Mouse (Mus musculus): ENCODE data around the gene Iqck. TPM values are rescaled to one million over a fixed set of nuclear protein-coding genes. Genes with fewer than 3 reads are reported as not detected.

The Iqck gene
- polyA plus RNA-seq, 1 experiment from 2014 or later: 1.1 TPM

DNA sequence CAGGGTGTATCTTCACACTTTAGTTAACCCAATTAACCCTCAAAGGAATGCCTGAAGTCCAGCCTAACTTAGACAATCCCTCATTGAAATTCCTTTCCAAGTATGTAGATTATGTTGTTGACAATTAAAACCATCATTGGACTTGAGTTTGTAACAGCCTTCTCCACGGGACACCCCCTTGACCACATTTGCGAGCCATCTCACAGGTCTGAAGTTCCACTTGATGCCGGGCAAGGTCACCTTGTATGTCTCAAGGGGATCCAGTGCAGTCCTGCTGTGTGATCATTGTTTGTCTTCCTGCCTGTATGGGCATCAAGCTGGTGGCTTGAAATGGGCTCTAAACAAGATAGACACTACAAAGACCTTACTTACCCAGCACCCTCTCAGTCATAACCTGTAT lies 113.3 kb downstream of the Iqck start:
- H3K36me3 ChIP-seq (ENCODE audit: control insufficient read depth, insufficient read depth, low read length): peaks cover 3% of the 10 kb centered on the region; the same call in 1 of the 2 replicates
- WGBS: 91% methylated on average over 3 of the region's 3 CpGs

DNA sequence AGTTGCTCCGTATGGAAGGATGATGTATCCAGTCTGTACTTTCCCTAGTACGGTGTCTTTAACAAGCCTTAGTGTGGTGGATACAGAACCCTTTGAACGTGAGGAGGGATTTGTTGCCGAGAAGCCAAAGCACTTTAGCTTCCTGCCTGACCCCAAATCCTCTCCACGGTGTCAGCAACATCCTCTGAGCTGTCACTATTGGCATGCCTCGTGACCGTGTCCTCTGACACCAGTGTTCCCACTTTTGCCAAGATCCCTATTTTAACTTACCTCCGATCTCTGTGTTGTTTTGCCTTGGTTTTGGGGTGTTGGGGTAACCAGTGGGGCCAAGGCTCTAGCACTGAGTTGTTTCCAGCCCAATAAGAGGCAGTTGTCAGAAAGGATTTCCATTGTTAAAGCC lies 115.9 kb downstream of the Iqck start:
- Histone ChIP-seq H3K27me3 (ENCODE audit: control insufficient read depth, insufficient read depth, low read length) (no peaks in the 10 kb centered on the region), H3K9ac (ENCODE audit: low read length) (no peak overlapping the region), H3K36me3 (ENCODE audit: control insufficient read depth, insufficient read depth, low read length) (peaks cover 3% of the 10 kb centered on the region; the same call in 1 of the 2 replicates), H3K4me3 (ENCODE audit: low read depth, low read length) (no peak overlapping the region), H3K4me1 (replicated peaks; ENCODE audit: control insufficient read depth, insufficient read depth) (no peaks in the 10 kb centered on the region), H3K27ac (replicated peaks) (no peak overlapping the region), H3K9me3 (ENCODE audit: control insufficient read depth, low read length) (no peaks in the 10 kb centered on the region), H3K4me2 (replicated peaks; ENCODE audit: low read depth) (no peak overlapping the region)
- no peak for TF ChIP-seq CTCF (IDR thresholded peaks at IDR 0.05; ENCODE audit: low read depth)
- no peak for TF ChIP-seq EP300 (optimal IDR thresholded peaks at IDR 0.05)
- 81% methylated on average over 8 of the region's 8 CpGs for WGBS
- ATAC-seq (ENCODE audit: low FRiP score, low TSS enrichment) (no peak), DNase-seq (ENCODE audit: low spot score) (no peak)

More for the DNA sequence above, 113.3 kb downstream of the Iqck start:
- Histone ChIP-seq H3K27me3 (ENCODE audit: control insufficient read depth, insufficient read depth, low read length) (no peaks in the 10 kb centered on the region), H3K4me1 (replicated peaks; ENCODE audit: control insufficient read depth, insufficient read depth) (no peaks in the 10 kb centered on the region), H3K9ac (ENCODE audit: low read length) (no peak overlapping the region), H3K27ac (replicated peaks) (no peak overlapping the region), H3K4me3 (ENCODE audit: low read depth, low read length) (no peak overlapping the region), H3K9me3 (ENCODE audit: control insufficient read depth, low read length) (no peaks in the 10 kb centered on the region), H3K4me2 (replicated peaks; ENCODE audit: low read depth) (no peak overlapping the region)
- ATAC-seq (ENCODE audit: low FRiP score, low TSS enrichment) (no peak), DNase-seq (ENCODE audit: low spot score) (no peak)
- no peak for TF ChIP-seq EP300 (optimal IDR thresholded peaks at IDR 0.05)
- TF ChIP-seq CTCF (IDR thresholded peaks at IDR 0.05; ENCODE audit: low read depth): no peak

DNA sequence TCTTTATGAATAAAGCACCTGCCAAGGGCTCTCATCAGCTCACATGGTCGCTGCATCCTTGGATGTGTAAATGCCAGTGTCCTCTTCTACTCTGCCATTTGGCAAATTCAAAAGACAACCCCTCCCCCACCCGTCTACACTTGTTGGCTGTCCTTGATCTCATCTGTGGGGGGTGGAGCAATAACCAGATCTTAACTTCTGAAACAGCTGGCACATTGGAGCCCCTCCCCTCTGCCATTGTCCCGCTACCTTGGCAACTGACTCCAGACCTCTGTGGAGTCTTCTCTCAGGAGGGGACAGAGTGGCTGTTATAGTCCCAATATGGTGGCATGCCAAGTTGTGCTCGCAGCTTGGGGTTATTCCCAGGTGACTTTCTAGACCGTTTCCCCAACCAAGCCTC lies 116.8 kb downstream of the Iqck start:
- no peak overlapping the region for H3K4me2 ChIP-seq (replicated peaks; ENCODE audit: low read depth)
- 83% methylated on average over 5 of the region's 5 CpGs for WGBS
- DNase-seq (ENCODE audit: low spot score) (no peak), ATAC-seq (ENCODE audit: low FRiP score, low TSS enrichment) (no peak)
- H3K4me1 ChIP-seq (replicated peaks; ENCODE audit: control insufficient read depth, insufficient read depth): no peaks in the 10 kb centered on the region
- H3K36me3 ChIP-seq (ENCODE audit: control insufficient read depth, insufficient read depth, low read length): peaks cover 3% of the 10 kb centered on the region; the same call in 1 of the 2 replicates
- no peaks in the 10 kb centered on the region for H3K27me3 ChIP-seq (ENCODE audit: control insufficient read depth, insufficient read depth, low read length)
- no peak overlapping the region for H3K4me3 ChIP-seq (ENCODE audit: low read depth, low read length)
- TF ChIP-seq CTCF (IDR thresholded peaks at IDR 0.05; ENCODE audit: low read depth): no peak
- TF ChIP-seq EP300 (optimal IDR thresholded peaks at IDR 0.05): no peak
- H3K9me3 ChIP-seq (ENCODE audit: control insufficient read depth, low read length): no peaks in the 10 kb centered on the region
- no peak overlapping the region for H3K27ac ChIP-seq (replicated peaks)
- H3K9ac ChIP-seq (ENCODE audit: low read length): no peak overlapping the region

DNA sequence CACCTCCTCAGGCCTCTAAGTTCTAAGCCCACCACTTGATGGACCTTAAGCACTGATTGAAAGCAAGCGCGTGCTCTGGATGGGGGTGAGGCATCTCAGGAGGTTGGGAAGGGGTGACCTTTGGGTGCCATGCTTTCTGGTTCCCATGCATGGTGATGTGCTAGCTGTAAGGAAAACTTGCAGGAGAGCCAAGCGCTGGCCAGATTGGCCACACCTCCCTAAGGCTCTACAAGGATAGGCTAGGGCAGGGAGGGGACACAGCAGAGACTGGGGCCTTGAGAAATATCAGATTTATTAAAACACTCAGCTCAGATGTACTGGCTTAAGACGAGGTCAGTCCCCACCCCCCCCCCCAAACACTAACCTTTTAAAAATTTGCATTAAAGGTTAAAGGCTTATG lies 117.8 kb downstream of the Iqck start:
- DNase-seq (ENCODE audit: low spot score) (no peak), ATAC-seq (ENCODE audit: low FRiP score, low TSS enrichment) (no peak)
- Histone ChIP-seq H3K9ac (ENCODE audit: low read length) (no peak overlapping the region), H3K36me3 (ENCODE audit: control insufficient read depth, insufficient read depth, low read length) (peaks cover 3% of the 10 kb centered on the region; the same call in 1 of the 2 replicates), H3K4me1 (replicated peaks; ENCODE audit: control insufficient read depth, insufficient read depth) (no peaks in the 10 kb centered on the region), H3K27ac (replicated peaks) (no peak overlapping the region), H3K27me3 (ENCODE audit: control insufficient read depth, insufficient read depth, low read length) (no peaks in the 10 kb centered on the region), H3K9me3 (ENCODE audit: control insufficient read depth, low read length) (no peaks in the 10 kb centered on the region), H3K4me3 (ENCODE audit: low read depth, low read length) (no peak overlapping the region), H3K4me2 (replicated peaks; ENCODE audit: low read depth) (no peak overlapping the region)
- TF ChIP-seq CTCF (IDR thresholded peaks at IDR 0.05; ENCODE audit: low read depth): no peak
- TF ChIP-seq EP300 (optimal IDR thresholded peaks at IDR 0.05): no peak
- 64% methylated on average over 4 of the region's 4 CpGs for WGBS

DNA sequence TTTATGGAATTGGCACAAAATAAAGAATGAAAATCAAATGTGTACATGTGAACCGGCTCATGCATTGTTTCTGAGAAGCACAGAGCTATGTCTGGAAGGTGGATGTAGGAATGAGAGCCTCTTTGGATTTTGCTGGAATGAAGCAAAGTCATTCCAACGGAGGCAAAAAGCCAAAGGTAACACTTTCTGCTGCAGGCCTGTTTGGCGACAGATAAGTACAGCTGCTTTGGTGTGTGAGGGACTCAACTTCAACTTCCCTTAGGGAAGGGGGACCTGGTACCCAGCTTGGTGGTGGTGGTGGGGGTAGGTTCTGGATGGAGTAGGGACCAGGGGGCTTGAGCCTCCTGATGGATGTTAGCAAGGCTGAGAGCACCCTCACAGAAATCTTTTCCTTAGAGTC lies 120.3 kb downstream of the Iqck start:
- H3K27me3 ChIP-seq (ENCODE audit: control insufficient read depth, insufficient read depth, low read length): no peaks in the 10 kb centered on the region
- ATAC-seq (ENCODE audit: low FRiP score, low TSS enrichment) (no peak), DNase-seq (ENCODE audit: low spot score) (no peak)
- H3K36me3 ChIP-seq (ENCODE audit: control insufficient read depth, insufficient read depth, low read length): peaks cover 3% of the 10 kb centered on the region; the same call in 1 of the 2 replicates
- no peak overlapping the region for H3K27ac ChIP-seq (replicated peaks)
- H3K9ac ChIP-seq (ENCODE audit: low read length): no peak overlapping the region
- H3K4me3 ChIP-seq (ENCODE audit: low read depth, low read length): no peak overlapping the region
- no peak overlapping the region for H3K4me2 ChIP-seq (replicated peaks; ENCODE audit: low read depth)
- H3K9me3 ChIP-seq (ENCODE audit: control insufficient read depth, low read length): no peaks in the 10 kb centered on the region
- H3K4me1 ChIP-seq (replicated peaks; ENCODE audit: control insufficient read depth, insufficient read depth): no peaks in the 10 kb centered on the region
- TF ChIP-seq EP300 (optimal IDR thresholded peaks at IDR 0.05) (no peak), CTCF (IDR thresholded peaks at IDR 0.05; ENCODE audit: low read depth) (no peak)
- WGBS: 63% methylated on average over 3 of the region's 3 CpGs

DNA sequence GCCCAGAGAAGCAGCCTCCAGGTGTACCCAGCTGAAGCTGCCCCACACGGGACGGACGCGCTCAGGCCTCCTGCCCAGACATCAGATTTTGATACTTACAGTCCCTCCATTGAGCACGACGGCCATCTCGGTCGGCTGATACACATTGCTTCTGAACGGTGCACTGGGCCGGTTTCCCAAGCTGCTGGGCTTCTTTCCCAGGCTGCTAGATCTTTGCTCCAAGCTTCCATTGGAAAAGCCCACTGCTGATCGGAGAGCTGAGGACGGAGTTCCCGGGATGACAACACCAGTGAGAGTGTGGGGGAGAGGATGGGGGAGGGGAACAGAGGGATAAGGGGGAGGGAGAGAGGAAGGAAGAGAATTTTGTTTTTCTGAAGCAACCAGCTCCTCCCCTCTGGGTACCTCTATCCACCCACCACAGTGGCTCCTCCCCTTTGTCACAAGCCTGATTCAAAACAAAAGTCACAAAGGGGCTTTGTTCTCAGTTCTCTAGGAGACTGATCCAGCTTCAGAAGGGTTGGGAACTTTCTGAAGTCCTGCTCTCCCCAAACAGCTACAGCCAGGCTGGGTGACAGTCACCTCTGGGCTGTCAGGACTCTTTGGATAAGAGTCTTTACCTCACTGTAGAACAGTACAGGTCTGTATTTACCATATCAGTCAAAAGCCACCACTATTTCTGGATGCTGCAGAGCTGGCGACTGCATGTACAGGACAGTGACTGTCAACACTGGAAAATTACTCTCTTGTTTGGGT lies 121.0 kb downstream of the Iqck start:
- no peaks in the 10 kb centered on the region for H3K27me3 ChIP-seq (ENCODE audit: control insufficient read depth, insufficient read depth, low read length)
- H3K4me2 ChIP-seq (replicated peaks; ENCODE audit: low read depth): no peak overlapping the region
- no peak overlapping the region for H3K27ac ChIP-seq (replicated peaks)
- 24% methylated on average over 12 of the region's 14 CpGs for WGBS
- peak; percentile 31; the same call in 1 of the 2 replicates for ATAC-seq (ENCODE audit: low FRiP score, low TSS enrichment)
- H3K9me3 ChIP-seq (ENCODE audit: control insufficient read depth, low read length): no peaks in the 10 kb centered on the region
- no peaks in the 10 kb centered on the region for H3K4me1 ChIP-seq (replicated peaks; ENCODE audit: control insufficient read depth, insufficient read depth)
- H3K4me3 ChIP-seq (ENCODE audit: low read depth, low read length): no peak overlapping the region
- peaks cover 3% of the 10 kb centered on the region; the same call in 1 of the 2 replicates for H3K36me3 ChIP-seq (ENCODE audit: control insufficient read depth, insufficient read depth, low read length)
- no peak for DNase-seq (ENCODE audit: low spot score)
- H3K9ac ChIP-seq (ENCODE audit: low read length): no peak overlapping the region
- no peak for TF ChIP-seq EP300 (optimal IDR thresholded peaks at IDR 0.05)
- TF ChIP-seq CTCF (IDR thresholded peaks at IDR 0.05; ENCODE audit: low read depth): no peak

Measured in stomach, postnatal 0 days (tissue).